In the genomic region with DNA sequence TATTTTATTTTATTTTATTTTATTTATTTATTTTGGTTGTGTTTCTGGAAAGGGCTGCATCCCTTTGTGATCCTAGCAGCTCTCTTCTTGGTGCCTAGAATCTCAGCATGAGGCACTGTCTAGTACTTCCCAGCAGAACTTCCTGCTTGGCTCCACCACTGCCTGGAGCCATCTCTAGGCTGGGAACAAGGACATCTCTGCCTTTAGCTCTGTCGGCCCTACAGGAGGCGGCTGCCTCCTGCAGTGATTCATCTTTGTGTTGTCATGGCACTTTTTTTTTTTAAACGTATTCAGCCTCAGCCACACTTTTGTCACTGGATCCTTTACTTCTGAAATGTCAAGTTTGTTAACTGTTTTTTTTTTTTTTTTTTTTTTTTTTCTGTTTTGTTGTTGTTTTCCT, we compare ENCODE assay signal across 24 mouse cellular contexts.
DNase-seq lines count a peak whose midpoint lies in the region; ATAC-seq and TF ChIP-seq lines count a peak whose summit lies in the region.
"Had no signal": no experiment of that assay in that cellular context is flagged by ENCODE, and none has a peak within 500 bp of the region (broad histone marks: within the 10 kb centered on the region; RNA-seq: fewer than 3 reads in every experiment).

No protein-coding gene starts in this region.

- ATAC-seq in frontal cortex, adult (ENCODE audit: low TSS enrichment): peak; percentile 86
- no peak for ATAC-seq in liver, postnatal 0 days
- ATAC-seq: forebrain, embryonic 16.5 days; intestine, embryonic 16.5 days had no signal

- WGBS in liver, postnatal 0 days (ENCODE audit: insufficient replicate concordance): 42% methylated on average over 3 of the region's 3 CpGs

- no peaks in the 10 kb centered on the region for H3K9me3 ChIP-seq in liver, postnatal 0 days (ENCODE audit: low read length)
- H3K9me3 ChIP-seq: embryonic facial prominence, embryonic 12.5 days; hindbrain, embryonic 13.5 days; limb, embryonic 10.5 days; lung, embryonic 15.5 days; neural tube, embryonic 15.5 days had no signal

- no peak for TF ChIP-seq CTCF in brain, embryonic 14.5 days (IDR thresholded peaks at IDR 0.05; ENCODE audit: borderline replicate concordance, extremely low read depth, insufficient read depth, insufficient read length)
- no peak for TF ChIP-seq CTCF in liver, postnatal 0 days (IDR thresholded peaks at IDR 0.05; ENCODE audit: low read depth)

- TF ChIP-seq POLR2A in brain, embryonic 14.5 days (IDR thresholded peaks at IDR 0.05; ENCODE audit: borderline replicate concordance, extremely low read depth, insufficient read depth, insufficient read length, poor library complexity, severe bottlenecking): no peak

- H3K27ac ChIP-seq in liver, postnatal 0 days (ENCODE audit: low read depth): no peak overlapping the region
- H3K27ac ChIP-seq: embryonic facial prominence, embryonic 12.5 days; hindbrain, embryonic 13.5 days; limb, embryonic 10.5 days; lung, embryonic 15.5 days; neural tube, embryonic 15.5 days; stomach, postnatal 0 days had no signal

- no peak overlapping the region for H3K9ac ChIP-seq in liver, postnatal 0 days (replicated peaks)
- H3K9ac ChIP-seq: embryonic facial prominence, embryonic 12.5 days; hindbrain, embryonic 13.5 days; lung, embryonic 15.5 days; neural tube, embryonic 15.5 days had no signal

- no peaks in the 10 kb centered on the region for H3K36me3 ChIP-seq in liver, postnatal 0 days (replicated peaks; ENCODE audit: insufficient read depth, low read length)
- H3K36me3 ChIP-seq: embryonic facial prominence, embryonic 12.5 days; hindbrain, embryonic 13.5 days; limb, embryonic 10.5 days; lung, embryonic 15.5 days; neural tube, embryonic 15.5 days had no signal

- no peak overlapping the region for H3K4me2 ChIP-seq in liver, postnatal 0 days (ENCODE audit: low read depth, low read length)
- H3K4me2 ChIP-seq: embryonic facial prominence, embryonic 12.5 days; hindbrain, embryonic 13.5 days; liver, embryonic 11.5 days; lung, embryonic 15.5 days; neural tube, embryonic 15.5 days had no signal

- H3K4me3 ChIP-seq in liver, postnatal 0 days (ENCODE audit: low read depth, low read length): no peak overlapping the region
- H3K4me3 ChIP-seq: embryonic facial prominence, embryonic 12.5 days; hindbrain, embryonic 13.5 days; limb, embryonic 10.5 days; lung, embryonic 15.5 days; myocyte; neural tube, embryonic 15.5 days had no signal

- TF ChIP-seq EP300 in liver, postnatal 0 days (IDR thresholded peaks at IDR 0.05; ENCODE audit: low read depth): no peak

- H3K27me3 ChIP-seq in liver, postnatal 0 days (ENCODE audit: insufficient read depth, low read length): no peaks in the 10 kb centered on the region
- H3K27me3 ChIP-seq: embryonic facial prominence, embryonic 12.5 days; hindbrain, embryonic 13.5 days; lung, embryonic 15.5 days; neural tube, embryonic 15.5 days had no signal

- no peak for DNase-seq in frontal cortex, postnatal 25 days (ENCODE audit: low spot score in 2 of 2)
- peak; percentile 13 for DNase-seq in ZHBTc4 (ENCODE audit: low read depth, low spot score)
- DNase-seq in brain, embryonic 14.5 days (ENCODE audit: low read depth): peak; percentile 2
- DNase-seq in right cerebral cortex, postnatal 10 days (ENCODE audit: low spot score in 2 of 2): peak; percentile 18 to 26
- no peak for DNase-seq in lung, postnatal 25 days (ENCODE audit: low spot score)
- no peak for DNase-seq in liver, postnatal 0 days
- no peak for DNase-seq in kidney, postnatal 14 days
- DNase-seq: cerebellum, adult 11 months; cerebellum, postnatal 25 days; gastrocnemius, postnatal 14 days; heart, postnatal 10 days; midbrain, embryonic 14.5 days; thymus, postnatal 36 days had no signal

- H3K4me1 ChIP-seq in liver, postnatal 0 days (ENCODE audit: insufficient read depth): peaks cover 4% of the 10 kb centered on the region; the same call in 1 of the 2 replicates
- H3K4me1 ChIP-seq: embryonic facial prominence, embryonic 12.5 days; hindbrain, embryonic 13.5 days; limb, embryonic 10.5 days; lung, embryonic 15.5 days; neural tube, embryonic 15.5 days had no signal

Comparison
In these comparisons a context has a peak if more than half of its experiments do, and no peak if none do; other contexts are left out.
1. DNase-seq: peak in ZHBTc4 (single experiment), brain, embryonic 14.5 days (single experiment) and right cerebral cortex, postnatal 10 days (2 of 2); none in frontal cortex, postnatal 25 days (0 of 2), lung, postnatal 25 days (single experiment), liver, postnatal 0 days (single experiment) and kidney, postnatal 14 days (single experiment).